Mouse (Mus musculus) urinary bladder, postnatal 0 days (tissue): Measurements from ENCODE around the gene Dapk3. TPM values are rescaled to one million over a fixed set of nuclear protein-coding genes. Genes with fewer than 3 reads are reported as not detected.

Experiments used
- polyA plus RNA-seq: library from polyadenylated mRNA; unstranded; fragments of >200 nt; fragmentation: Nextera tagmentation; extraction: Ambion mirVana; gene quantifications from 2 replicates; pipeline ENCODE4 v1.2.1, GENCODE M21; 2015

Dapk3 gene
- 54.2 and 57.0 TPM in 2 replicates for polyA plus RNA-seq

GRCm38 (mm10) chr10:81182336-81183333 lies at the start of gene Dapk3:
Dapk3 (plus strand) TSS chr10:81183005.

GRCm38 (mm10) chr10:81134966-81135681 lies 47.7 kb upstream of the Dapk3 start, which contains the start of gene Zbtb7a:
Zbtb7a (plus strand) TSS chr10:81135220.

GRCm38 (mm10) chr10:81167200-81168086 lies 15.4 kb upstream of the Dapk3 start, which contains the start of gene Pias4:
Pias4 (minus strand) TSS chr10:81167923.

GRCm38 (mm10) chr10:81176466-81177271 lies 6.1 kb upstream of the Dapk3 start, which contains the start of gene Eef2:
Eef2 (plus strand) TSS chr10:81176631.

GRCm38 (mm10) chr10:81183805-81184204 lies 1.0 kb downstream of the Dapk3 start, which contains the start of gene 4930442H23Rik:
4930442H23Rik (minus strand) TSS chr10:81183849.

GRCm38 (mm10) chr10:81201807-81202758 lies 19.3 kb downstream of the Dapk3 start, which contains the start of gene Nmrk2:
Nmrk2 (minus strand) TSS chr10:81202051.

GRCm38 (mm10) chr10:81230438-81231332 lies 47.9 kb downstream of the Dapk3 start, which contains the start of gene Atcay:
Atcay (minus strand) TSS chr10:81230833.

GRCm38 (mm10) chr10:81232580-81233225 lies 49.9 kb downstream of the Dapk3 start, which contains the start of gene Zfr2:
Zfr2 (plus strand) TSS chr10:81233155.

Other genes with a start within 250 kb of the Dapk3 start
- 1.3 and 1.6 TPM in 2 replicates for gene Gng7, start 168.1 kb upstream of the Dapk3 start, polyA plus RNA-seq
- not detected in 2 replicates for gene Diras1, start 157.3 kb upstream of the Dapk3 start, polyA plus RNA-seq
- 12.7 and 15.3 TPM in 2 replicates for gene Slc39a3, start 145.6 kb upstream of the Dapk3 start, polyA plus RNA-seq
- 90.7 and 98.9 TPM in 2 replicates for gene Sgta, start 122.8 kb upstream of the Dapk3 start, polyA plus RNA-seq
- gene Thop1, start 113.0 kb upstream of the Dapk3 start, polyA plus RNA-seq, result 18.4 and 19.0 TPM in 2 replicates
- 0.74 and 1.0 TPM in 2 replicates for gene Creb3l3, start 84.1 kb upstream of the Dapk3 start, polyA plus RNA-seq
- gene Map2k2, start 77.1 kb upstream of the Dapk3 start, polyA plus RNA-seq, result 118 and 119 TPM in 2 replicates
- 45.5 and 48.9 TPM in 2 replicates for gene Zbtb7a, start 47.8 kb upstream of the Dapk3 start, polyA plus RNA-seq
- gene Pias4, start 15.1 kb upstream of the Dapk3 start, polyA plus RNA-seq, result 19.0 and 21.1 TPM in 2 replicates
- 446 and 467 TPM in 2 replicates for gene Eef2, start 6.4 kb upstream of the Dapk3 start, polyA plus RNA-seq
- gene 4930442H23Rik, start 844 bp downstream of the Dapk3 start, polyA plus RNA-seq, result 0.12 and 0.23 TPM in 2 replicates
- 0.31 and 0.40 TPM in 2 replicates for gene Nmrk2, start 19.0 kb downstream of the Dapk3 start, polyA plus RNA-seq
- 0.08 and 0.18 TPM in 2 replicates for gene Atcay, start 47.8 kb downstream of the Dapk3 start, polyA plus RNA-seq
- gene Zfr2, start 50.1 kb downstream of the Dapk3 start, polyA plus RNA-seq, result 3.7 and 4.1 TPM in 2 replicates
- gene Matk, start 69.9 kb downstream of the Dapk3 start, polyA plus RNA-seq, result 0.53 and 0.67 TPM in 2 replicates
- 227 and 233 TPM in 2 replicates for gene Mrpl54, start 83.9 kb downstream of the Dapk3 start, polyA plus RNA-seq
- gene Apba3, start 84.0 kb downstream of the Dapk3 start, polyA plus RNA-seq, result 43.8 and 51.5 TPM in 2 replicates
- gene Tjp3, start 108.6 kb downstream of the Dapk3 start, polyA plus RNA-seq, result 12.6 and 14.9 TPM in 2 replicates
- 31.1 and 32.7 TPM in 2 replicates for gene Pip5k1c, start 110.0 kb downstream of the Dapk3 start, polyA plus RNA-seq
- gene Cactin, start 138.1 kb downstream of the Dapk3 start, polyA plus RNA-seq, result 18.1 and 20.3 TPM in 2 replicates
- 28.6 and 36.1 TPM in 2 replicates for gene Tbxa2r, start 145.7 kb downstream of the Dapk3 start, polyA plus RNA-seq
- 0.65 and 0.87 TPM in 2 replicates for gene Gipc3, start 160.3 kb downstream of the Dapk3 start, polyA plus RNA-seq
- gene Hmg20b, start 167.5 kb downstream of the Dapk3 start, polyA plus RNA-seq, result 67.4 and 70.3 TPM in 2 replicates
- gene Mfsd12, start 174.5 kb downstream of the Dapk3 start, polyA plus RNA-seq, result 12.5 and 12.6 TPM in 2 replicates
- gene 4930404N11Rik, start 182.8 kb downstream of the Dapk3 start, polyA plus RNA-seq, result 1.5 and 1.8 TPM in 2 replicates
- gene Fzr1, start 195.5 kb downstream of the Dapk3 start, polyA plus RNA-seq, result 35.5 and 38.2 TPM in 2 replicates
- gene Dohh, start 201.4 kb downstream of the Dapk3 start, polyA plus RNA-seq, result 67.0 and 71.2 TPM in 2 replicates
- 1.6 and 2.1 TPM in 2 replicates for gene Gm48551, start 201.5 kb downstream of the Dapk3 start, polyA plus RNA-seq
- gene Gm48552, start 206.0 kb downstream of the Dapk3 start, polyA plus RNA-seq, result 0.42 and 0.73 TPM in 2 replicates
- gene Smim24, start 210.0 kb downstream of the Dapk3 start, polyA plus RNA-seq, result 1.7 and 2.0 TPM in 2 replicates